Mouse (Mus musculus): ENCODE measurements around the gene C330021F23Rik. TPM values are rescaled to one million over a fixed set of nuclear protein-coding genes. Genes with fewer than 3 reads are reported as not detected.
"Not testable (repeated sequence)": the region's sequence is repeated elsewhere in the genome, so short reads cannot be mapped to it uniquely, and the experiment has no call there.

C330021F23Rik gene
- polyA plus RNA-seq, 1 experiment from 2014 or later: 7.8 TPM

DNA sequence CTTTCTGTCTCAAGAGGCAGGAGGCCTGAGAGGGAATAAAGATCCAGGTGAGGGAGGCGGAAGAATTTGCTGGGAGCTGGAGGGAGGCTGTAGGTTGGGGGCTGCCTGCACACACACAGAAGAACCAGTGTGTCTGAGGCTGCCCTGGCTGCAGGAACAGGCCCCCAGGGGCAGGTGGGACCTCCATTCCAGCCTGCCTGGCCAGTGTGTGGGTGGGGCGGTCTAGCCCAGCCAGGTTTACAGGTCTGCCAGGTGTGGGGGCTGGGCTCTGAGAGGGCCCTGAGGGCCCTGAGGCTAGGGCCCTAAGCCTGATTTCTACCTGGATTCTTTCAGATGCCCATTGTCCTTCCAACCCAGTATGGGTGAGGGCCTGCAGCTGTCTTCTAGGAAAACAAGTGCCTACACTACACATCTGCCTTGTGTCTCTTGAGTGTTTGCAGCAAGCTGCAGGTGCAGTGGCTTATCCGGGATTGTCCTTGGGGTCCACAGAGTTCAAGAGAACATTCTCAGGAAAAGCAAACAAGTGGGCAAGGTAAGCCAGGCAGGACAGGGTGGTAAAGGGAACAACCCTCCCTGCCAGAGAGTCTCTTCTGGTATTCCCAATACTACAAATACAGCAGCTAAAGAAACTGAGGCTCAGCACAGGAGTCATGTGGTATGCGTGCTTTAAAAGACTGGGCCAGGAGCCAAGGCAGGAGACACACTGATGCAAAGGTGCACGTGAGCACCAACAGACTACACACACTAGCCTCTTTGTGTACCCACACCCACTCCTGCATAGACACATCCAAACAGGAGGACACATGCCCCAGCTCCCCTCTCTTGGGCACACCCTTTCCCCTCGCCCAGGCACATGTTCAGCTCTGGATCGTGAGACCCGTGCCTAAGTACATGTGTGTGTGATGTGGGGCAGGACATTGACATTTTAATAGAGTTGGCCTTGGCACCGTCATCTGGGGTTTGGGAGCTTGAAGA is 11.9 kb downstream of the C330021F23Rik start:
- no peak for ATAC-seq (replicated peaks; ENCODE audit: low FRiP score)
- Histone ChIP-seq H3K4me3 (ENCODE audit: low read depth, low read length) (no peak overlapping the region), H3K36me3 (ENCODE audit: control insufficient read depth, insufficient read depth, low read length) (no peaks in the 10 kb centered on the region), H3K4me1 (replicated peaks; ENCODE audit: control insufficient read depth, insufficient read depth, low read length) (no peaks in the 10 kb centered on the region), H3K9ac (ENCODE audit: low read length) (no peak overlapping the region), H3K27ac (ENCODE audit: low read depth, low read length) (no peak overlapping the region), H3K4me2 (ENCODE audit: low read depth, low read length, severe bottlenecking) (no peak overlapping the region), H3K9me3 (ENCODE audit: control insufficient read depth, low read length) (no peaks in the 10 kb centered on the region), H3K27me3 (ENCODE audit: control insufficient read depth, insufficient read depth, low read length) (no peaks in the 10 kb centered on the region)
- DNase-seq (ENCODE audit: low spot score): no peak
- WGBS: 88% methylated on average over 9 of the region's 9 CpGs

DNA sequence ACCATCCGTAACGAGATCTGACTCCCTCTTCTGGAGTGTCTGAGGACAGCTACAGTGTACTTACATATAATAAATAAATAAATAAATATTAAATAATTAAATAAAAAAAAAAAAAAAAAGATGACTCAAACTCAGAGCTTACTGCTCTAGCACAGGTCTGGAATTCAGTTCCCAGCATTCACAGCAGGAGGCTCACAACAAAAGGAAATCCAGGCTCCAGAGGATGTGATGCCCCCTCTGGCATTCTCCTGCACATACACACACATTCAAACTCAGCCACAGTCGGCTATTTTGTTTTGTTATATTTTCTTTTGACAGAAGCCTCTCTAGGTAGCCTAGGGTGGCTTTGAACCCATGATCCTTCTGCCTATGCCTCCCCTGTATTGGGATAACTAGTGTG is 14.2 kb downstream of the C330021F23Rik start:
- not testable (repeated sequence) for H3K9me3 ChIP-seq (ENCODE audit: control insufficient read depth, low read length); H3K36me3 ChIP-seq (ENCODE audit: control insufficient read depth, insufficient read depth, low read length); ATAC-seq (replicated peaks; ENCODE audit: low FRiP score); H3K4me3 ChIP-seq (ENCODE audit: low read depth, low read length); H3K27ac ChIP-seq (ENCODE audit: low read depth, low read length); H3K4me1 ChIP-seq (replicated peaks; ENCODE audit: control insufficient read depth, insufficient read depth, low read length); H3K4me2 ChIP-seq (ENCODE audit: low read depth, low read length, severe bottlenecking); H3K9ac ChIP-seq (ENCODE audit: low read length); H3K27me3 ChIP-seq (ENCODE audit: control insufficient read depth, insufficient read depth, low read length); DNase-seq (ENCODE audit: low spot score)
- 77% methylated on average over 1 of the region's 3 CpGs for WGBS

DNA sequence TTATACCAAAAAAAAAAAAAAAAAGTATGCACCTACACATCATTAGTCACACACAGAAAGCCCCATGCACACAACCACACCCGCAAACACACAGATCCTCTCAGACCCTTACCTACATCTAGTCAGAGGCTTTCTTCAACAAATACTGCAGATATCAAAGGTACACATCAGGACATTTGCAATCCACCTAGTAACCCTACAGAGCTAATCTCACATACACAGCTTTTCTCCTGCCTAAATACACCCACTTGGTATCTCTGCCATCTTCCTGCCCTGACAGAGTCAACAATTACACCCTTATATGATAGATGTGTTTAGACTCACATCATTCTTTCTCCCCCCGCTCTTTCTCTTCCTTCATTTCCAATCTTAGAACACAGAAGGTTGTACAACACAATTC is 18.7 kb downstream of the C330021F23Rik start:
- WGBS: 95% methylated on average over 2 of the region's 2 CpGs
- no peak overlapping the region for H3K4me3 ChIP-seq (ENCODE audit: low read depth, low read length)
- no peak overlapping the region for H3K4me2 ChIP-seq (ENCODE audit: low read depth, low read length, severe bottlenecking)
- H3K27me3 ChIP-seq (ENCODE audit: control insufficient read depth, insufficient read depth, low read length): 0 out of 2 replicates have a peak, but pooled peaks cover 2% of the 10 kb centered on the region
- H3K9me3 ChIP-seq (ENCODE audit: control insufficient read depth, low read length): no peaks in the 10 kb centered on the region
- H3K9ac ChIP-seq (ENCODE audit: low read length): no peak overlapping the region
- H3K36me3 ChIP-seq (ENCODE audit: control insufficient read depth, insufficient read depth, low read length): no peaks in the 10 kb centered on the region
- H3K27ac ChIP-seq (ENCODE audit: low read depth, low read length): no peak overlapping the region
- H3K4me1 ChIP-seq (replicated peaks; ENCODE audit: control insufficient read depth, insufficient read depth, low read length): no peaks in the 10 kb centered on the region
- ATAC-seq (replicated peaks; ENCODE audit: low FRiP score) (no peak), DNase-seq (ENCODE audit: low spot score) (no peak)

DNA sequence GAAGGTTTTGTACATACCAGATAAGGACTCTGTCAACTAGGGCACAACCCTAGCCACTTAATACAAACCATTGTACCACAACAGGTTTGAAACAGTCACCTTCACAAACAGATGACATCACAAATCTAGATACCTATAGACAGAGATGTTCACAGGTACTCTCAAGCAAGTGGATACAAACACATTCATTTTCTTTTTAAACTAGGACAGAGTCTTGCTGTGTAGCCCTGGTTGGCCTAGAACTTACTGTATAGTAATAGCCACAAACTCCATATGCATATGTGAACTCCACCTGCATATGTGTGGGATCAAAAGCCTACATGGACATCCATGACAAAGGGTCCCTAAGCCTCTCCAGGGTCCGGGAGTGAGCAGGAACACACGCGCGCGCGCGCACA is 19.2 kb downstream of the C330021F23Rik start, which contains the start of gene Camsap3:
Gene Camsap3 (plus strand): TSS at position 301 of the 398 bp plus-strand sequence.
- Histone ChIP-seq H3K4me1 (replicated peaks; ENCODE audit: control insufficient read depth, insufficient read depth, low read length) (no peaks in the 10 kb centered on the region), H3K27me3 (ENCODE audit: control insufficient read depth, insufficient read depth, low read length) (0 out of 2 replicates have a peak, but pooled peaks cover 2% of the 10 kb centered on the region), H3K36me3 (ENCODE audit: control insufficient read depth, insufficient read depth, low read length) (no peaks in the 10 kb centered on the region), H3K9ac (ENCODE audit: low read length) (peak within 1 kb of the TSS; percentile 82), H3K4me2 (ENCODE audit: low read depth, low read length, severe bottlenecking) (peak within 1 kb of the TSS; percentile 91), H3K27ac (ENCODE audit: low read depth, low read length) (no peak within 1 kb of the TSS), H3K4me3 (ENCODE audit: low read depth, low read length) (peak within 1 kb of the TSS; percentile 79), H3K9me3 (ENCODE audit: control insufficient read depth, low read length) (no peaks in the 10 kb centered on the region)
- WGBS: 6% methylated on average over 7 of the region's 7 CpGs
- ATAC-seq (replicated peaks; ENCODE audit: low FRiP score) (no peak), DNase-seq (ENCODE audit: low spot score) (no peak)

DNA sequence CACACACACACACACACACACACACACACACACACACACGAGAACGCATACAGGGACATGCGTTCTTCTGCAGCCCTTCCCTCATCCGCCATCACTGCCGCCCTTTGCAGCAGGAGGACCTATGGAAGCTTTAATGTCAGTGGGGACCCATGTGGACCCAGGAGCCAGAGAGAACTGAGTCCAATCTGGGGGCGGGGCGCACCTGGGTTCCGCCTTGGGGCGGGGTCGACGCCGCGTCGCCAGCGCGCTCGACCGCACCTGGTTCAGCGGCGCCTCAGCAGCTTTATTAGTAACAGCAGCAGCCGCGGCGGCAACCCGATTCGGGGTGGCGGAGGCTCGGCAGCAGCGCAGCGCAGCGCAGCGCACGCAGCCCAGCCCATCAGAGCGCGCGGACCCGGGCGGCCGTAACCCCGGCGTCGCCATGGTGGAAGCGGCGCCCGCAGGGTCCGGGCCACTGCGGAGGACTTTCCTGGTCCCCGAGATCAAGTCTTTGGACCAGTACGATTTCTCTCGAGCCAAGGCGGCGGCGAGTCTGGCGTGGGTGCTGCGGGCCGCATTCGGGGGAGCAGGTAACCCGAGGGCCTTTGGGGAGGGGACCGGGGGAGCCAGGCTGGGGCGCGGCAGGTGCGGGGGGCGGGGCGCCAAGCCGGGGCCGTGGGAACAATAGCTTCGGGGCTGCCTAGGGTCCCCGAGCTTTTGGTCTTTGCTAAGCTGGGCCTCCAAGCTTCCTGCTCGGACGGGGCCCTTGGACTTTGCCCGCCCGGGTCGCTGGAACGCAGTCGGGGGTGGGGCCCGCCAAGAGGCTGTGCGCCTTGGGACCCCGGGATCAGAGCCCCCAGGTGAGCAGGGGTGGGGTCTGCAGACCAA is 19.8 kb downstream of the C330021F23Rik start:
- no peaks in the 10 kb centered on the region for H3K4me1 ChIP-seq (replicated peaks; ENCODE audit: control insufficient read depth, insufficient read depth, low read length)
- no peaks in the 10 kb centered on the region for H3K9me3 ChIP-seq (ENCODE audit: control insufficient read depth, low read length)
- peak overlapping the region; percentile 82 for H3K9ac ChIP-seq (ENCODE audit: low read length)
- WGBS: under 1% methylated on average over 70 of the region's 77 CpGs
- H3K27ac ChIP-seq (ENCODE audit: low read depth, low read length): no peak overlapping the region
- H3K27me3 ChIP-seq (ENCODE audit: control insufficient read depth, insufficient read depth, low read length): 0 out of 2 replicates have a peak, but pooled peaks cover 2% of the 10 kb centered on the region
- DNase-seq (ENCODE audit: low spot score) (peak; percentile 81), ATAC-seq (replicated peaks; ENCODE audit: low FRiP score) (peak; percentile 81)
- peak overlapping the region; percentile 91 for H3K4me2 ChIP-seq (ENCODE audit: low read depth, low read length, severe bottlenecking)
- no peaks in the 10 kb centered on the region for H3K36me3 ChIP-seq (ENCODE audit: control insufficient read depth, insufficient read depth, low read length)
- peak overlapping the region; percentile 79 for H3K4me3 ChIP-seq (ENCODE audit: low read depth, low read length)

DNA sequence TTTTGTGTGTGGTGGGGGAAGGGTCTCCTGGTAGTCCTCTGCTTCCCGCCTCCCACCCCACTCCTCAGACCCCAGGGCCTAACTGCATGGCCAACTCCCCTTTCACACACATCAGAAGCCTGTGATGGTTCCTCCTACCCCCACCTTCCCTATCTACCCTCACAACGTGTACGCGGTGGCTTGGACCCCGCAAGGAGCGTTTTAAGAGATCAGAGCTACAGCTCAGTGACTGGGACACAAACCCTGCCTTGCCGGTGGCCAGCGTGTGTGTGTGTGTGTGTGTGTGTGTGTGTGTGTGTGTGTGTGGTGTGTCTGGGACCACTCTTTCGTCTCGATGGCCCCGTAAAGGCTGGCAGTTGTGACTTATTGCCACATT is 20.5 kb downstream of the C330021F23Rik start:
- no peaks in the 10 kb centered on the region for H3K9me3 ChIP-seq (ENCODE audit: control insufficient read depth, low read length)
- H3K4me1 ChIP-seq (replicated peaks; ENCODE audit: control insufficient read depth, insufficient read depth, low read length): no peaks in the 10 kb centered on the region
- H3K27me3 ChIP-seq (ENCODE audit: control insufficient read depth, insufficient read depth, low read length): 0 out of 2 replicates have a peak, but pooled peaks cover 2% of the 10 kb centered on the region
- H3K27ac ChIP-seq (ENCODE audit: low read depth, low read length): no peak overlapping the region
- peak overlapping the region; percentile 91 for H3K4me2 ChIP-seq (ENCODE audit: low read depth, low read length, severe bottlenecking)
- ATAC-seq (replicated peaks; ENCODE audit: low FRiP score): peak; percentile 65
- H3K4me3 ChIP-seq (ENCODE audit: low read depth, low read length): peak overlapping the region; percentile 79
- DNase-seq (ENCODE audit: low spot score): no peak
- 3% methylated on average over 11 of the region's 11 CpGs for WGBS
- H3K9ac ChIP-seq (ENCODE audit: low read length): peak overlapping the region; percentile 82
- no peaks in the 10 kb centered on the region for H3K36me3 ChIP-seq (ENCODE audit: control insufficient read depth, insufficient read depth, low read length)

DNA sequence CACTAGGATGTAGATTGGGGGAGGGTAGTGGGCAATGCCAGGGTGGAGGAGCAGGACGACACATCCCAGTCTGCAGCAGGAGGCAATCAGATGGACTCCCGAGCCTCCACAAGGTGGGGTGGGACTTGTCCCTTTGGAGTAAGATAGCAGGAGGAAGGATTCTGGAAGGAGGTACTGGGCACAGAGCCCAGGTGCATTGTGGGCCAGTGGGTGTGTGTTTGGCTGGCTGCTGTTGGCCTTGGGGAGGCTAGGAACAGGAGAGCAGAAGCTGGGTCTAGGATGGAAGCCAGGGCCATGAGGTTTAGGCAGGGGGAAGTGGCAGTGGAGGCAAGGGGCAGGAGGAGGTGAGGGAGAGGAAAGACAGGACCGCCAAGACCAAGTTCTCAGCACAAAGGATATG is 25.7 kb downstream of the C330021F23Rik start:
- H3K36me3 ChIP-seq (ENCODE audit: control insufficient read depth, insufficient read depth, low read length): no peaks in the 10 kb centered on the region; the same call in 1 of the 2 replicates
- WGBS: 70% methylated on average over 3 of the region's 3 CpGs
- H3K4me1 ChIP-seq (replicated peaks; ENCODE audit: control insufficient read depth, insufficient read depth, low read length): no peaks in the 10 kb centered on the region
- no peaks in the 10 kb centered on the region for H3K27me3 ChIP-seq (ENCODE audit: control insufficient read depth, insufficient read depth, low read length)
- DNase-seq (ENCODE audit: low spot score) (no peak), ATAC-seq (replicated peaks; ENCODE audit: low FRiP score) (no peak)
- H3K4me3 ChIP-seq (ENCODE audit: low read depth, low read length): no peak overlapping the region
- no peak overlapping the region for H3K4me2 ChIP-seq (ENCODE audit: low read depth, low read length, severe bottlenecking)
- H3K9ac ChIP-seq (ENCODE audit: low read length): no peak overlapping the region
- no peak overlapping the region for H3K27ac ChIP-seq (ENCODE audit: low read depth, low read length)
- H3K9me3 ChIP-seq (ENCODE audit: control insufficient read depth, low read length): no peaks in the 10 kb centered on the region

DNA sequence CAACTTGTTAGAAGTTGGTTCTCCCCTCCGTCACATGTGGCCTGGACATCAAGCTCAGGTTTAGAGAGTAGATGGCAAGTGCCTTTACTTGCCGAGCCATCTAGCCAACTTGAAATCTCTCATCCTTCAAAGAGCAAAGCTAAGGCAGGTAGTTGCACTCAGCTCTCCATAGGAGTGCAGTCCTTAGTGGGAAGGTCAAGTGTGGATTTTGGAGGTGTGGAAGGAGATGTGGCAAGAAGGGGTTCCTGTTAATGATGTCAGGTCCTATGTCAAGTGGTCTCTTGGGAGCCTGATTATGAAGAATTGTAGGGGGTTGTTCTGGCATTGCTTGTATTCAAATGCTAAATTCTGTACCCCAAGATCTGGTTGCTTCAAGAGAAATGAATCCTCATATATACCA is 26.7 kb downstream of the C330021F23Rik start:
- Histone ChIP-seq H3K36me3 (ENCODE audit: control insufficient read depth, insufficient read depth, low read length) (no peaks in the 10 kb centered on the region; the same call in 1 of the 2 replicates), H3K9ac (ENCODE audit: low read length) (no peak overlapping the region), H3K4me3 (ENCODE audit: low read depth, low read length) (no peak overlapping the region), H3K27me3 (ENCODE audit: control insufficient read depth, insufficient read depth, low read length) (no peaks in the 10 kb centered on the region), H3K4me1 (replicated peaks; ENCODE audit: control insufficient read depth, insufficient read depth, low read length) (no peaks in the 10 kb centered on the region), H3K27ac (ENCODE audit: low read depth, low read length) (no peak overlapping the region), H3K4me2 (ENCODE audit: low read depth, low read length, severe bottlenecking) (no peak overlapping the region), H3K9me3 (ENCODE audit: control insufficient read depth, low read length) (no peaks in the 10 kb centered on the region)
- WGBS: 77% methylated on average over 2 of the region's 2 CpGs
- DNase-seq (ENCODE audit: low spot score) (no peak), ATAC-seq (replicated peaks; ENCODE audit: low FRiP score) (no peak)
